Mouse (Mus musculus) limb, embryonic 11.5 days (tissue): ENCODE results near the gene Ehbp1. TPM values are rescaled to one million over a fixed set of nuclear protein-coding genes. Genes with fewer than 3 reads are reported as not detected.

Experiments used
- ATAC-seq: fragments of 200-750 bp; cut with Nextera tagmentation; 2 replicates; pipeline ENCODE4 v1.8.0; 2017; ENCODE audit warnings: low read depth; ENCODE audit not compliant: insufficient number of reproducible peaks, low FRiP score, low TSS enrichment
- DNase-seq: peaks from one replicate; pipeline ENCODE4 v3.0.0-alpha.2; 2015; ENCODE audit warnings: low spot score
- H3K27ac ChIP-seq: fragments of 300-500 bp; sonication (generic); replicated peaks from 2 replicates; pipeline ENCODE4 v1.5.1; 2014; ENCODE audit warnings: low read depth, mild to moderate bottlenecking, low read length
- H3K27me3 ChIP-seq: fragments of 300-500 bp; sonication (generic); 2 replicates; pipeline ENCODE4 v1.6.1; 2014; ENCODE audit warnings: mild to moderate bottlenecking, low read length, mixed read lengths; ENCODE audit not compliant: control insufficient read depth, insufficient read depth
- H3K36me3 ChIP-seq: fragments of 300-500 bp; sonication (generic); 2 replicates; pipeline ENCODE4 v1.6.1; 2014; ENCODE audit warnings: mild to moderate bottlenecking, low read length, moderate library complexity, mixed read lengths; ENCODE audit not compliant: control insufficient read depth, insufficient read depth
- H3K4me1 ChIP-seq: fragments of 300-500 bp; sonication (generic); 2 replicates; pipeline ENCODE4 v1.6.1; 2014; ENCODE audit warnings: low read length, mixed read lengths; ENCODE audit not compliant: control insufficient read depth, insufficient read depth
- H3K4me2 ChIP-seq: fragments of 300-500 bp; sonication (generic); 2 replicates; pipeline ENCODE4 v1.6.1; 2014; ENCODE audit warnings: low read depth, mild to moderate bottlenecking, moderate library complexity; ENCODE audit not compliant: severe bottlenecking
- H3K4me3 ChIP-seq: fragments of 300-500 bp; sonication (generic); 2 replicates; pipeline ENCODE4 v1.5.1; 2014; ENCODE audit warnings: low read depth, low read length
- H3K9ac ChIP-seq: fragments of 300-500 bp; sonication (generic); 2 replicates; pipeline ENCODE4 v1.6.1; 2014; ENCODE audit warnings: mild to moderate bottlenecking, low read length
- H3K9me3 ChIP-seq: fragments of 300-500 bp; sonication (generic); 2 replicates; pipeline ENCODE4 v1.6.1; 2016; ENCODE audit warnings: low read length; ENCODE audit not compliant: control insufficient read depth
- whole genome bisulfite sequencing: fragments of 180-500 bp; shearing (Covaris S2); extraction: QIAGEN DNeasy Blood & Tissue Kit; methylation state at CpG from one replicate; pipeline ENCODE4 v1.1.7; 2014; 5-methylcytosine and 5-hydroxymethylcytosine counted together
- polyA plus RNA-seq: library from polyadenylated mRNA; unstranded; fragments of >200 nt; fragmentation: Nextera tagmentation; extraction: Ambion mirVana; gene quantifications from 2 replicates; pipeline ENCODE4 v1.2.1, GENCODE M21; 2014

The Ehbp1 gene
- polyA plus RNA-seq, 1 experiment from 2014 or later: 8.4 TPM

DNA sequence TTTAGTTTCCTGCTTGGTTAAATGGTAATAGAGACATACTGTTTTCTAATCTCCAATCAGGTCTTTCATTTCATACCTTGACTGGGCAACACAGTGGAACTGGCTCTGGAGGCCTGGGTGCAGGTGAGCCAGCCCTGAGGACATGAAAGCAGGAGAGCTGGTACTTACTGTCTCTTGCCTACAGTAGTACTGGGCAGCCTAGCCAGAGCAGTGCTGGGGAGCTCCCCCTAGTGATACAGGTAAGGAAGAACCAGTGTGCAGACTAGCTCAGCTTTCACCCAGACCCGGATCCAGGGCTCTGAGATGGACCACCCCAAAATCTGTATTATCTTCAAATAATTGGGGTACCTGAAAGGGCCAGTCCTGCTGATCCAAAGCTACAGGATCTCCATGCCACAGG is 107.4 kb downstream of the Ehbp1 start:
- no peak overlapping the region for H3K4me3 ChIP-seq
- DNase-seq (no peak), ATAC-seq (no peak; the same call in 1 of the 2 replicates)
- no peaks in the 10 kb centered on the region for H3K36me3 ChIP-seq
- H3K9ac ChIP-seq: no peak overlapping the region
- H3K9me3 ChIP-seq: no peaks in the 10 kb centered on the region
- no peaks in the 10 kb centered on the region for H3K4me1 ChIP-seq
- no peak overlapping the region for H3K27ac ChIP-seq
- WGBS: 27% methylated on average over 1 of the region's 1 CpGs
- no peaks in the 10 kb centered on the region for H3K27me3 ChIP-seq
- H3K4me2 ChIP-seq: no peak overlapping the region

DNA sequence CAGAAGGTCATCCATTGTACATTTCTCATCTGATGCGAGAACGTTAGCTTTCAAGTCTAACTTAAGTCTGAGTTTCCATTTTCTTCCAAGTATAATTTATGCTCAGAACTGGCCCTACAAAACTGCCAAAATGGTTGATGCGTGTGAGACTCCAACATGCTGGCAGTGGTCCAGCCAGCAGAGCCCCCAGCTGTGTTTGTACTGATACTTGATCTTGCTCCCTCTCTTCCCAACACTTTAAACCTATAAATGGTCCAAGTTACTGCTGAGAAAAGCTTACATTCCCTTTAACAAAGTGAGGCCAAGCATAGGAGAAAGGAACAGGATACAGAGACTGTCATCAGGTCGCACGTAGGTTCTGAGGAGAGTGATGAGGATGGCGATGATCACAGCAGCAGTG is 111.2 kb downstream of the Ehbp1 start:
- Histone ChIP-seq H3K9me3 (no peaks in the 10 kb centered on the region), H3K36me3 (no peaks in the 10 kb centered on the region), H3K4me2 (no peak overlapping the region), H3K9ac (no peak overlapping the region), H3K27me3 (no peaks in the 10 kb centered on the region), H3K4me1 (no peaks in the 10 kb centered on the region), H3K27ac (no peak overlapping the region), H3K4me3 (no peak overlapping the region)
- 88% methylated on average over 6 of the region's 6 CpGs for WGBS
- DNase-seq (no peak), ATAC-seq (no peak)

DNA sequence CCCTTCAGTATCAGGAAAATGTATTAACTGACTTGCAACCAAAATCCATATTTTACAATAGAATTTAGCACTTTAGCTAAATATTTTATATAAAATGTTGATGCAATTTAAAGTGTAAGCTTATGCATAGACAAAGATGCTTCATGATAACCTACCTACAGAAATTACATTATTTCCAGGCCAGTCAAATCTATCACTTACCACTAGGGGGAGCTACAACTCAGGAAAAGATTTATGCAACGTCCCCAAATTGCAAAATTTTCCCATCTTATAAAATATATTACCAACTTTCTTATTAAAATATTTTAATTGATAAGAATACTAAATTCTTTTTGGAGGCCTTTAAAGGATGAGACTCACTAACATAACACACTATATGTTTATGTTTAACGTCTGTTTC is 116.5 kb downstream of the Ehbp1 start:
- H3K9ac ChIP-seq: no peak overlapping the region
- no peaks in the 10 kb centered on the region for H3K36me3 ChIP-seq
- no peak overlapping the region for H3K4me3 ChIP-seq
- ATAC-seq (no peak), DNase-seq (no peak)
- H3K4me1 ChIP-seq: no peaks in the 10 kb centered on the region
- no peaks in the 10 kb centered on the region for H3K9me3 ChIP-seq
- no peak overlapping the region for H3K27ac ChIP-seq
- 50% methylated on average over 2 of the region's 2 CpGs for WGBS
- H3K27me3 ChIP-seq: no peaks in the 10 kb centered on the region
- H3K4me2 ChIP-seq: no peak overlapping the region

DNA sequence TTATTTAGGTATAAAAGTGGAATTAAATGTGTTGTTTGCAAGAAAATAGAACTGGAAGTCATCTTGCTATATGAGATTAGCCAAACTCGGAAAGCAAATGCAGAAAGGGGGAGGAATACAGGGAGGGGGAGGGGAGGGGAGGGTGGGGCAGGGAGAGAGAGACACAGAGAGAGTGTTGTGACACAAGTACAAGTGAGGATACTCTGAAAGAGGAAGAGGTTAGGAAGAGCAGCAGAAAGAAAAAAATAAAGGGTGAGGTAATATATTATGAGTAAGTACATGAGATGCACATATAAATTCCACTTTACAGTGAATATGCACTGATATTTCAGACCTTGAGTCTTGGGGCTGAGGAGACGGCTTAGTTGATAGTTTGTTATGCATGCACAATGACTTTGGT is 123.9 kb downstream of the Ehbp1 start:
- no peak for ATAC-seq
- no peak for DNase-seq
- Histone ChIP-seq H3K4me3 (no peak overlapping the region), H3K27ac (no peak overlapping the region), H3K9ac (no peak overlapping the region), H3K4me2 (no peak overlapping the region), H3K27me3 (no peaks in the 10 kb centered on the region), H3K4me1 (no peaks in the 10 kb centered on the region), H3K9me3 (no peaks in the 10 kb centered on the region), H3K36me3 (no peaks in the 10 kb centered on the region)
- WGBS: 77% methylated on average over 2 of the region's 2 CpGs

DNA sequence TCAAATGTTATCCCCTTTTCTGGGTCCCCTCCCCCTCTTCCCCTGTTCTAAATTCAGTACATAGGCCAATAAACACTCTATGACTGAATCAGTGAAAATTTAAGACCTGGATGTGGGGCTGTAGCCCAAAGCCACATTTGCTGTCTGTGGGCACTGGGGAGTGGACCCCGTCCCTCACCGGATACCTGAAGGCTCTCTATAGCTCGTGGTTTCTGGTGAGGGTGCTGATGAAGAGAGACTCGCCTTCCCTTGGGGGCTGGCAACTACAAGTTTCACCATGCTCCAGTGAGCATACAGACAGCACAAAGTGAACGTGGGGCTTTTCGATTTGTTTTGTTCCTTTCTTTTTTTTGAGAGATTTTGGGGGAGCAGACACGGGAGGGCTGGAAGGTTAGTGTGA is 125.2 kb downstream of the Ehbp1 start:
- H3K9me3 ChIP-seq: no peaks in the 10 kb centered on the region
- H3K36me3 ChIP-seq: no peaks in the 10 kb centered on the region
- no peak for DNase-seq
- no peak overlapping the region for H3K4me2 ChIP-seq
- no peaks in the 10 kb centered on the region for H3K4me1 ChIP-seq
- H3K4me3 ChIP-seq: no peak overlapping the region
- ATAC-seq: no peak
- H3K9ac ChIP-seq: no peak overlapping the region
- no peak overlapping the region for H3K27ac ChIP-seq
- no peaks in the 10 kb centered on the region for H3K27me3 ChIP-seq
- WGBS: 84% methylated on average over 7 of the region's 7 CpGs

DNA sequence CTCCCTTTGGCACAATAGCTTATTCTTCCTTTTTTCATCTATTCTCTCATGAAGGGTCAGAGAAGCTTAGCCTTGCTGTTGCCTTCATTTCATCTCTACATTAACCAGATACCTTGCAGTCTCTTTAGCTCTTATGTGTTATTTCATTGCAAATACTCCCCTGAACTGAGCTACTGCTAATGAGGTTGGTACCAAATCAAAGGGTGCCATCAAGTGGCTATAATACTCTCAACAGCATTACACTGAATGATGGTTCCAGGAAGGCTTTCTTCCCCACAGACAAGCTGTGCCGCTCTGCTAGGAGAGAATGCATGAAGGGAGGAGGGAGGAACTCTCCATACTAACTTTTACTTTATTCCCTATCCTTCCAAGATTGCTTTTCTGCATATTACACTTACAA is 135.5 kb downstream of the Ehbp1 start:
- no peak overlapping the region for H3K4me3 ChIP-seq
- no peak overlapping the region for H3K27ac ChIP-seq
- no peak overlapping the region for H3K9ac ChIP-seq
- H3K36me3 ChIP-seq: no peaks in the 10 kb centered on the region
- 50% methylated on average over 1 of the region's 1 CpGs for WGBS
- H3K4me2 ChIP-seq: no peak overlapping the region
- H3K9me3 ChIP-seq: no peaks in the 10 kb centered on the region
- H3K27me3 ChIP-seq: no peaks in the 10 kb centered on the region
- DNase-seq (no peak), ATAC-seq (no peak)
- no peaks in the 10 kb centered on the region for H3K4me1 ChIP-seq

DNA sequence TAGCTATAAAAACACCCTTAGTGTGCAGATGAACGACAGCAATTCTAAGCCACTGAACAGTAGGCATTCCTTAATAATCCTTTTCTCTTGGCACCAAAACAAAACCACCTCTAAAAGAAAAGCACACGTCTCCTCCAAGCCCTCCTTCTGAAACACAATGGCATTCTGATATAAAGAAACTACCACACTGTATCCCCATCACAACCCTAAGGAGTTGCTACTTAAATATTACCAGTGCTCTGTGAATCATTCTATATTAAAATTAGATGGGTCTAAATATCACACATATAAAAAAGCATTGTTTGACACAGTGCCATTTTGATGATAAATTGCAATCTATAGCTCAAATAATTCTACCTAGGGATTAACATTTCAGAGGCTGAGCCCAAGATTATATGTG is 135.9 kb downstream of the Ehbp1 start:
- H3K27me3 ChIP-seq: no peaks in the 10 kb centered on the region
- H3K27ac ChIP-seq: no peak overlapping the region
- ATAC-seq (no peak), DNase-seq (no peak)
- H3K9me3 ChIP-seq: no peaks in the 10 kb centered on the region
- H3K36me3 ChIP-seq: no peaks in the 10 kb centered on the region
- H3K4me2 ChIP-seq: no peak overlapping the region
- no peaks in the 10 kb centered on the region for H3K4me1 ChIP-seq
- no peak overlapping the region for H3K9ac ChIP-seq
- WGBS: 75% methylated on average over 2 of the region's 2 CpGs
- H3K4me3 ChIP-seq: no peak overlapping the region

DNA sequence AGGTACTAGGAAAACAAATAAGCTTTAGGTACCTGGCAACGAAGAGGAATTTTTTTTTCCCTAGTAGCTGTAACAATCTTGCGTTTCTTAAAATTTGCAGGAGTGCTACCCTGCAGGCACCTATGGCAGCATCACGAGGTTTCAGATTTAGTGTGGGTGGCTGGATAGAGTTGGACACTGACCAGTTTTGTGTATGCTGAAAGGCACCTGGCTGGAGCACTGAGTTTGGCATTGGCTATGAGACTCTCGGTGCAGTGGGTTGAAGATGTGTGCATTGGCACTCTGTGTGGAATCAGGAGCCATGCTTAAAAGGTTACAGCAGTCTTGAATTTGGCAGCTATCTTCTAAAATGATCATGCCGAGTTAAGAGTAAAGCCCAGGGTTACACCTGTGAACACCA is 138.7 kb downstream of the Ehbp1 start:
- H3K27me3 ChIP-seq: no peaks in the 10 kb centered on the region
- no peaks in the 10 kb centered on the region for H3K36me3 ChIP-seq
- ATAC-seq (no peak), DNase-seq (no peak)
- H3K27ac ChIP-seq: no peak overlapping the region
- H3K4me3 ChIP-seq: no peak overlapping the region
- no peak overlapping the region for H3K4me2 ChIP-seq
- no peak overlapping the region for H3K9ac ChIP-seq
- no peaks in the 10 kb centered on the region for H3K9me3 ChIP-seq
- WGBS: 92% methylated on average over 5 of the region's 5 CpGs
- peaks cover 3% of the 10 kb centered on the region; the same call in 1 of the 2 replicates for H3K4me1 ChIP-seq

DNA sequence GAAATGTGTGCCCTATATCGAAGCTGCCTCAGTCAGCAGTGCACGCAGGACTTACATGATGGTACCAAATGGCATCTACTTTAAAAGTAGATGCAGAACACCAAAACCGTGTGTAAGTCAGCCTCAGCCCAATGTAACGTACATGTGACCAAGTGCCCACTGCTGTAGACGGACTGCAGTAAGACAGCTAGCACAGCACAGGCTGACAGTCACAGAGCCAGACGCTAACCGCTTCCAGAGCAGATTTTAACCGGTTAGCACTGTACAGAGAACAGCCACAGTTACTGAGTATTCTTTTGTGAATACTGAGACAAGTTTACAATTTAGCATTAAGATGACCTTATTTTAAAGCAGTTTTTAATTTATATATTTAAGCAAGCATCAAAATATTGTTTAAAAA is 141.0 kb downstream of the Ehbp1 start:
- 82% methylated on average over 8 of the region's 8 CpGs for WGBS
- DNase-seq: no peak
- no peak overlapping the region for H3K4me2 ChIP-seq

More for the DNA sequence above, 141.0 kb downstream of the Ehbp1 start:
- peaks cover 3% of the 10 kb centered on the region; the same call in 1 of the 2 replicates for H3K4me1 ChIP-seq
- no peak overlapping the region for H3K27ac ChIP-seq
- no peaks in the 10 kb centered on the region for H3K36me3 ChIP-seq
- H3K9ac ChIP-seq: no peak overlapping the region
- H3K4me3 ChIP-seq: no peak overlapping the region
- H3K27me3 ChIP-seq: no peaks in the 10 kb centered on the region
- 0 out of 2 replicates have a peak, but pooled peaks have one; percentile 44 for ATAC-seq
- H3K9me3 ChIP-seq: no peaks in the 10 kb centered on the region
